8 mouse cellular contexts compared by ENCODE assay signal in genomic region chr1:92696848-92697247, GRCm38 (mm10).
A peak's percentile ranks its signal among the peaks of the same experiment; 100 is the strongest.
DNase-seq lines count a peak whose midpoint lies in the region.

No protein-coding gene starts in this region.

- DNase-seq in A20 (ENCODE audit: low read depth, low spot score): peak; percentile 75
- DNase-seq in R1 (ENCODE audit: low read depth, low spot score): peak; percentile 88
- DNase-seq in cerebellum, adult 9-11 months: peak; percentile 79
- peak; percentile 68 to 69 for DNase-seq in frontal cortex, postnatal 25 days (ENCODE audit: low spot score in 2 of 2)
- DNase-seq in kidney, postnatal 25 days: peak; percentile 61 to 73
- peak; percentile 59 for DNase-seq in lung, adult 18-20 months
- DNase-seq in retina, adult 2 months (ENCODE audit: low read depth, low spot score): peak; percentile 53
- peak; percentile 70 for DNase-seq in thymus, postnatal 25 days

Comparison
In these comparisons a context has a peak if more than half of its experiments do, and no peak if none do; other contexts are left out.
1. Peak in every context shown above with its lines: DNase-seq.